Mouse (Mus musculus): ENCODE data around the gene Hand2. TPM values are rescaled to one million over a fixed set of nuclear protein-coding genes. Genes with fewer than 3 reads are reported as not detected.

Hand2 gene
- total RNA-seq, 2 experiments from 2014 or later: not detected

DNA sequence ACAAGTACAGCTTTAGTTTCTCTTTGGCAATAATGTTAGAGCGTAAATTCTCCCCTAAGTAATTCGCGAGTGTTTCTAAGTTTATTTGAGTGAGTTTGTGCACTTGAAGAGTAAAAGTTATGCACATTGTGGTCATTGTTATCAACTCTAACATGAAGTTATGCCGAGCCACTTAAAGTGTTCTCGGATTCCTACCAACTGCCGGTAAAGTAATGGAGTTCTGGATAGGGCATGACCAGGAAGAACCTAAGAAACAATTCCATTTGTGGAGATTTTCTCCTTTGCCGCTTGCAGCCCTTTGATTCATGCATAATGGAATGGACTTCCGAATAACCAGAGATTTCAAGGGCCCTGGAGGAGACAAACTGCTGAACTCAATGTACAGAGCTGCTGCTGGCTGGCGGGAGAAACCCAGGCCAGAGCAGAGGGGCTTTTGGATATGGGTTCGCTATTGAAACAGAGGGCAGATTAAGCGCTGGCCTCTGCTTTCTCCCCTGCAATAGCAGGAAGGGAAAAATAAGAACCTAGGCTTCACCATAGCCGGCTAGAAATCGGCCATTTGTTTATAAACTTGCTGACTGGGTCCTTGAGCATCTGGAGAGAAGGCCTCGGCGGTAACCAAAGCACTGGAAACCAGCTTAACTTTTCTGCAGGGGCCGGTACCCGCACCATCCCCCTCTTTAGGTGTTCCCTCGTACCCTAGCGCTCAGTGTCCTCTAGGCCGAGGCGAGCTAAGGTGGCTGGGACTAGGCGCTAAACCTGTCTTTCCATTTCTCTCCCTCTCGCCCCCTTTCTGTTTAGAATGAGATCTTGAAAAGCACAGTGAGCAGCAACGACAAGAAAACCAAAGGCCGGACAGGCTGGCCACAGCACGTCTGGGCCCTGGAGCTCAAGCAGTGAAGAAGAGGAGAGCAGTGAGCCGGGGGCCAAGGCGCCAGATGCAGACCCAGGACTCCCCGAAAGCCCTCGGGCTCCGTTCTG lies 2.5 kb downstream of the Hand2 start:
- no peak for DNase-seq (ENCODE audit: extremely low spot score in 1 of 2, low spot score in 2 of 2)
- intact Hi-C loops (cut with DNase I): no loop called here

DNA sequence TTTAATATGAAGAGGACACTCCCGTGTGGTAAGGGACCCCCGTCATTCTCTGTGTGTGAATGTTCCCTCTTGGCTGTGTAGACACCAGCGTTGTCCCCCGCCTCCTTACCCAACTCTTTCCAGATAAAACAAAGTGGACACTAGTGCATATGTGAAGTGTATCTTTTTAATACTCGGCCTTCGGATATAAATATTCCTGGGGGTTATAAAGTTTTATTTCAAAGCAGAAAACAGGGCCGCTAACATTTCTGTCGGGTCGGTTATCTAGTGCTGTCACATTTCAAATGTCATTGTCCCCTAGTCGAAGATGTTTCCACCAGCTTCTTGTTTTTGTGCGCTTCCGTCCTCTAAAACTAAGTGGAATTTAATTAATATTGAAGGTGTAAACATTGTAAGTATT lies 3.3 kb downstream of the Hand2 start:
- intact Hi-C loops (cut with DNase I): no loop called here
- no peak for DNase-seq (ENCODE audit: extremely low spot score in 1 of 2, low spot score in 2 of 2)

GRCm38 (mm10) chr8:57324671-57325070 lies 3.9 kb downstream of the Hand2 start:
- no peak for DNase-seq (ENCODE audit: extremely low spot score in 1 of 2, low spot score in 2 of 2)
- intact Hi-C loops (cut with DNase I): loop anchor here (5.0 kb wide), 1 partner anchor 702 kb away; no protein-coding TSS in a partner anchor

GRCm38 (mm10) chr8:57325111-57325891 lies 4.5 kb downstream of the Hand2 start:
- intact Hi-C loops (cut with DNase I): loop anchor here (5.0 kb wide), 1 partner anchor 703 kb away; no protein-coding TSS in a partner anchor
- no peak for DNase-seq (ENCODE audit: extremely low spot score in 1 of 2, low spot score in 2 of 2)

DNA sequence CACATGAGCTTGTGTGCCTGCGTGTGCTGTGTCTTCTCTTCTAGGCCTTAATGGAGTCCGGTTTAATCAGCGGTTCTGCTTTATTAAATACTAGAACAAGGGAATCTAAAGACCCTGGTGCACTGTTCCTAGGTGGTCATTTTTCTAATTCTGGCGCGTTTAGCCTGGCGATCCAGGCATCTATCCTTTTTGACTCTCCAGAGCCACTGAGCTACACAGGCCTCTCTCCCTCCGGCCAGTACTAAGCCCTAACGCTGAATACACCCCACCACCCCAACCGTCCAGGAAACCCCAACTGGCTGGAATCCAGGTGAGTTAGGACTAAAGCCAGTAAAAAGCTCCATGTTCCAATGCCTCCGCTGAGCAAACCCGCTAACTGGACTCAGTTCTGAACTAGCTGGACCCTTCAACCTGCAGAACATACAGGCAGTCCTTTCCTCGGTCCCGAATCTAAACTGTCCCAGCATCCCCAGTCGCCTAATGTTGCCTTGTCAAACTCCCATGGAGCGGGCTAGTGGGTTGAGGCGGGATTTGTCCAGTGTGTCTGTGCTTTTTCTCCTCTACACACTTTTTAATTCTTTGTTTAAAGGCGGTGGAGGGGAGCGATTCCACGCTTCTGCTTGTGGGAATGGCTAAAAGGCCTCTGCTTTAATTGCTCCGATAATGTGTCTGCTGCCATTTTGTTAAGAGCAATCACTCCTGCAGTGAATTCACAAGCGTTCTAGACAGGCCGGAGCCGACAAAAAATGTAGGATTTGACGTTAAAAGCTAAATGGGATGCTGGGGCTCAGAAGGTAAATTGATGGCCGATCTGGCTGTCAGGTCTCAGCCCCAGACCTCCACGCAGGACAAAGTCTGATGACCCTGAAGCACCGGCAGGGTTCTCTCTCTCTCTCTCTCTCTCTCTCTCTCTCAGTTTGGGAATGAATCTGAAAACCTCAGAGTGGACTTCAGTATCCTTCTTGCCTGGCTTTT lies 5.6 kb downstream of the Hand2 start:
- no peak for DNase-seq (ENCODE audit: extremely low spot score in 1 of 2, low spot score in 2 of 2)
- intact Hi-C loops (cut with DNase I): loop anchor here (5.0 kb wide), 1 partner anchor 704 kb away; no protein-coding TSS in a partner anchor

DNA sequence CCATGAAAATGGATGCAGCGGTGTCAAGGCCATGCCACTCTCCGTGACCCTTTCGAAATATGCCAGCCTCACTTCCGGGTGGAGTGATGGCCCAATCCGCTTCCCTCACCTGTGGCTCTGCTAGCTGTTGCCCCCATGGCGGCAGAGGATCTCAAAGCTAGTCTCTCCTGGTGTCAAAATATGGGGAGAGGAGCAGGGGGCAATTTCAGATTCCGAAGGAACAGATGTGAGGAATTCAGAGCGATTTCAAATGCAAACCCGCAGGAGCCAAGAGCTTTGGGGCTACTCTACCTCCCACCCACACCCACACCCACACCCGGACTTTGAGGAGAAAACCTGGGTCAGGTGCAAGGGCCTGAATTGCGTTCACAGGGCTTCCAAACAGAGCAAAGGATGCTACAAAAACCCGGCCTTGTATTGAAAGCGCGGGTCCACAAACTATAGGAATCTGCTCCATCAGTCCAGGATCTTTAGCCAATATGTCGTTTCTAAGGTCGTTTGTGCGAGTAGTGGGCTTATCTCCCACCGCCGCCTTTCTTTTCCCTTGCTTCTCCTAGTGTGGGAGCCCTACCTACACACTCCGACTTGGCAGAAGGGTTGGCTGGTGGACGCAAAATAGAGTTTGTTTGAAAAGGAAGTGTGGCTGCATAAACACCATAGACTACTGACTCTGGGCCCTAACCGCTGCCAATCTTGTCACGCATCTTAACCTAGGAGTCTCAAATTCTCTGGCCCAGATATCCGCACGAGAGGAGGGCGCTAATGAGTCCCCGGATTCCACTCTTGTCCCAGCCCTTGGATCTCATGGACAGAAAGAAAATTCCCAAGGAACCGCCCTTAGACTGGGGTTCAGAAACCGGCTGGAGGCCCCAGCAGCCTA lies 6.7 kb downstream of the Hand2 start:
- DNase-seq (ENCODE audit: extremely low spot score in 1 of 2, low spot score in 2 of 2): no peak
- intact Hi-C loops (cut with DNase I): loop anchor here (5.0 kb wide), 1 partner anchor 705 kb away; no protein-coding TSS in a partner anchor

GRCm38 (mm10) chr8:57328161-57328920 lies 7.6 kb downstream of the Hand2 start:
- intact Hi-C loops (cut with DNase I): loop anchor here (5.0 kb wide), 1 partner anchor 706 kb away; no protein-coding TSS in a partner anchor
- DNase-seq (ENCODE audit: extremely low spot score in 1 of 2, low spot score in 2 of 2): peak in 1 of 2 experiments; percentile 43

GRCm38 (mm10) chr8:57328931-57329341 lies 8.2 kb downstream of the Hand2 start:
- DNase-seq (ENCODE audit: extremely low spot score in 1 of 2, low spot score in 2 of 2): no peak
- intact Hi-C loops (cut with DNase I): loop anchor here (5.0 kb wide), 1 partner anchor 707 kb away; no protein-coding TSS in a partner anchor

DNA sequence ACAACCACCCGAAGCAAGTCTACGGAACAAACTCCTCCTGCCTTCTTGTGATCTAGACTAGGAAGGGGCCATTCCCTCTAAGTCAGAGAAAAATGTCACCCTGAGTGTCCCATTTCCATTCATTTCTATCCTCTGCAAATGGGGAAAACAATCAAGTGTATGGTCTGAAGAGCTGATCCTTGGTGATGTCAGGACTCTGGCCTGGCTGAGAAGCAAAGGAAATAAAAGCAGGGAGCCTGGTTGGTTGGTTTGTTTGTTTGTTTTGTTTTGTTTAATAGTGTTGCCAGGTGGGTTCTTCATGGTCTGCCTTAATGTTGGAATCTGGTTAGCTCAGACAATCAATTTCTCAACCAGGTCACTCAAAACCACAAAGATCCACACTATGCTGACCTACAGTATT lies 9.3 kb downstream of the Hand2 start:
- intact Hi-C loops (cut with DNase I): loop anchor here (5.0 to 10.0 kb wide), 2 partner anchors 445 to 648 kb away; no protein-coding TSS in a partner anchor
- no peak for DNase-seq (ENCODE audit: extremely low spot score in 1 of 2, low spot score in 2 of 2)

GRCm38 (mm10) chr8:57331727-57332630 lies 11.2 kb downstream of the Hand2 start:
- intact Hi-C loops (cut with DNase I): loop anchor here (5.0 to 10.0 kb wide), 2 partner anchors 447 to 650 kb away; no protein-coding TSS in a partner anchor

GRCm38 (mm10) chr8:57332676-57333482 lies 12.1 kb downstream of the Hand2 start:
- intact Hi-C loops (cut with DNase I): loop anchor here (5.0 to 10.0 kb wide), 2 partner anchors 448 to 651 kb away; no protein-coding TSS in a partner anchor
- DNase-seq (ENCODE audit: extremely low spot score in 1 of 2, low spot score in 2 of 2): no peak

More at GRCm38 (mm10) chr8:57331727-57332630, 11.2 kb downstream of the Hand2 start:
- DNase-seq (ENCODE audit: extremely low spot score in 1 of 2, low spot score in 2 of 2): no peak

DNA sequence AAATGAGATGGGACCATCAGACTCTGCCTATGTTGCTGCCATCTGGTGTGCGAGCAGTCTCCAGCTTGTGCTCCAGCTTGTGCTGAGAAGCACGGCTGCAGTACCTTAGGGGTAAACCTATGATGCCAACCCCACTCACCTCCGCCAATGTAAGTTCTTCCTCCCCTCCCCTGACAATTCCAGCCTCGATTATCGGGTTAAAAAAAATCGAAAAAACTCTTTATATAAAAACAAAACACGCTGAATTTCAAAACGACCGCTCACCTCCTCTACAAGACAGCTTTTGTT lies 12.6 kb downstream of the Hand2 start:
- intact Hi-C loops (cut with DNase I): loop anchor here (5.0 to 10.0 kb wide), 2 partner anchors 449 to 651 kb away; no protein-coding TSS in a partner anchor
- DNase-seq (ENCODE audit: extremely low spot score in 1 of 2, low spot score in 2 of 2): no peak

- DNase-seq (ENCODE audit: extremely low spot score in 1 of 2, low spot score in 2 of 2): no peak
- intact Hi-C loops (cut with DNase I): loop anchor here (5.0 to 10.0 kb wide), 2 partner anchors 449 to 652 kb away; no protein-coding TSS in a partner anchor
Measured at GRCm38 (mm10) chr8:57333795-57334551, 13.2 kb downstream of the Hand2 start.

GRCm38 (mm10) chr8:57334714-57335113 lies 13.9 kb downstream of the Hand2 start:
- intact Hi-C loops (cut with DNase I): loop anchor here (5.0 to 10.0 kb wide), 2 partner anchors 450 to 652 kb away; no protein-coding TSS in a partner anchor
- DNase-seq (ENCODE audit: extremely low spot score in 1 of 2, low spot score in 2 of 2): no peak

All from left cerebral cortex, postnatal 10 days (tissue).